Mouse (Mus musculus) lung, adult 2 months (tissue): ENCODE measurements around the gene Macrod2.

Experiments
- CTCF ChIP-seq: fragments of 200-500 bp; IDR thresholded peaks from 2 replicates; pipeline ENCODE4 v1.5.1; 2011; ENCODE audit warnings: mild to moderate bottlenecking, low read length, control low read depth; ENCODE audit not compliant: insufficient read depth
- POLR2A ChIP-seq: fragments of 200-500 bp; IDR thresholded peaks from 2 replicates; pipeline ENCODE4 v1.6.1; 2011; ENCODE audit warnings: low read depth, mild to moderate bottlenecking, control low read depth, low read length, borderline replicate concordance; ENCODE audit errors: extremely low read depth

GRCm38 (mm10) chr2:141163918-141164317, 768.8 kb downstream of the Macrod2 start:
- TF ChIP-seq POLR2A (no peak), CTCF (no peak)
